Mouse (Mus musculus) erythroblast, embryonic 14.5 days (primary cell): ENCODE measurements around the gene Fgl2. TPM values are rescaled to one million over a fixed set of nuclear protein-coding genes. Genes with fewer than 3 reads are reported as not detected.
"Not testable (repeated sequence)": the region's sequence is repeated elsewhere in the genome, so short reads cannot be mapped to it uniquely, and the experiment has no call there.

ENCODE experiments used
- H3K27me3 ChIP-seq: 2 replicates; pipeline ENCODE4 v1.6.1; 2012; ENCODE audit warnings: inconsistent platforms; ENCODE audit not compliant: control insufficient read depth
- H3K36me3 ChIP-seq: 2 replicates; pipeline ENCODE4 v1.6.1; 2012; ENCODE audit warnings: mild to moderate bottlenecking, inconsistent platforms; ENCODE audit not compliant: control insufficient read depth
- H3K4me1 ChIP-seq: 2 replicates; pipeline ENCODE4 v1.6.1; 2012; ENCODE audit warnings: inconsistent platforms; ENCODE audit not compliant: control insufficient read depth
- H3K4me3 ChIP-seq: replicated peaks from 2 replicates; pipeline ENCODE3; 2012; ENCODE audit warnings: moderate library complexity, mild to moderate bottlenecking, inconsistent platforms
- H3K9me3 ChIP-seq: 2 replicates; pipeline ENCODE4 v1.6.1; 2012; ENCODE audit warnings: low read length, inconsistent platforms, mixed read lengths; ENCODE audit not compliant: control insufficient read depth
- GATA1 ChIP-seq: IDR thresholded peaks from 2 replicates; pipeline ENCODE4 v1.6.1; 2012; ENCODE audit warnings: low read length, inconsistent platforms, mixed read lengths
- TAL1 ChIP-seq: IDR thresholded peaks from 3 replicates; pipeline ENCODE4 v1.6.1; 2012; ENCODE audit warnings: low read length, inconsistent platforms, mixed read lengths
- polyA plus RNA-seq: library from polyadenylated mRNA; stranded (reverse); fragments of >175 nt; gene quantifications from 2 replicates; pipeline ENCODE4 v1.2.3, GENCODE M21; 2012

The Fgl2 gene
- polyA plus RNA-seq = not detected in 2 replicates

- no peak for TF ChIP-seq GATA1
- no peak for TF ChIP-seq TAL1
- Histone ChIP-seq H3K36me3 (no peaks in the 10 kb centered on the region), H3K4me1 (peaks cover 2% of the 10 kb centered on the region; the same call in 1 of the 2 replicates), H3K4me3 (peak within 1 kb of the TSS; percentile 35), H3K9me3 (no peaks in the 10 kb centered on the region), H3K27me3 (peaks cover 17% of the 10 kb centered on the region)
Observed at GRCm38 (mm10) chr5:21372493-21373179, at the start of gene Fgl2. Fgl2 (plus strand) TSS chr5:21372642.

DNA sequence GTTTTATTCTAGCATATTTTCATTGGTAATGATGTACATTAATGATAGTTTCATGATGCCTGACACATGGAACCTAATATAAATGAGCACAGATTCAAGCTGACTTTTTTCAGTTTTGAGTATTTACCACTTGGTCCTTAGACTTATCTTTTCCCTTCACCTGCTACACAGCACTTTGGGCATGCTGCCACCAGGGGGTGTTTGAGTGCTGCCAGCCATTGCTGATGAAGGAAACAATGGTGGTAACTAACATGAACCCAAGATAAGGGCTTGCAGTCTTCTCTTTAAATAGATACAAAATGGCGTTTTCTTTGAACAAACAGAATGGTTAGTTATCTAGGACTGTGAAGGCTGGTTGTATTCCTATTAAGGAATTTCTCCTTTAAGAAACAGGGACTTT lies 45.9 kb upstream of the Fgl2 start:
- H3K4me3 ChIP-seq = no peak overlapping the region
- no peaks in the 10 kb centered on the region for H3K36me3 ChIP-seq
- H3K4me1 ChIP-seq = no peaks in the 10 kb centered on the region
- H3K27me3 ChIP-seq = no peaks in the 10 kb centered on the region
- no peaks in the 10 kb centered on the region for H3K9me3 ChIP-seq
- TF ChIP-seq TAL1 (no peak), GATA1 (no peak)

- H3K4me1 ChIP-seq = no peaks in the 10 kb centered on the region
- TF ChIP-seq TAL1 = no peak
- TF ChIP-seq GATA1 = no peak
- H3K27me3 ChIP-seq = no peaks in the 10 kb centered on the region
- H3K36me3 ChIP-seq = no peaks in the 10 kb centered on the region
- no peaks in the 10 kb centered on the region for H3K9me3 ChIP-seq
- H3K4me3 ChIP-seq = no peak overlapping the region
Observed at GRCm38 (mm10) chr5:21328560-21328959, 43.9 kb upstream of the Fgl2 start.

- Histone ChIP-seq H3K4me1 (no peaks in the 10 kb centered on the region), H3K4me3 (no peak overlapping the region), H3K27me3 (no peaks in the 10 kb centered on the region)
Observed at GRCm38 (mm10) chr5:21329672-21330665, 42.5 kb upstream of the Fgl2 start.

GRCm38 (mm10) chr5:21331656-21332055 lies 40.8 kb upstream of the Fgl2 start:
- no peaks in the 10 kb centered on the region for H3K9me3 ChIP-seq
- no peaks in the 10 kb centered on the region for H3K36me3 ChIP-seq
- TF ChIP-seq TAL1 (no peak), GATA1 (no peak)
- no peaks in the 10 kb centered on the region for H3K4me1 ChIP-seq
- H3K27me3 ChIP-seq = no peaks in the 10 kb centered on the region
- H3K4me3 ChIP-seq = no peak overlapping the region

More at GRCm38 (mm10) chr5:21329672-21330665, 42.5 kb upstream of the Fgl2 start:
- TF ChIP-seq TAL1 (no peak), GATA1 (no peak)
- H3K9me3 ChIP-seq = no peaks in the 10 kb centered on the region
- H3K36me3 ChIP-seq = no peaks in the 10 kb centered on the region

DNA sequence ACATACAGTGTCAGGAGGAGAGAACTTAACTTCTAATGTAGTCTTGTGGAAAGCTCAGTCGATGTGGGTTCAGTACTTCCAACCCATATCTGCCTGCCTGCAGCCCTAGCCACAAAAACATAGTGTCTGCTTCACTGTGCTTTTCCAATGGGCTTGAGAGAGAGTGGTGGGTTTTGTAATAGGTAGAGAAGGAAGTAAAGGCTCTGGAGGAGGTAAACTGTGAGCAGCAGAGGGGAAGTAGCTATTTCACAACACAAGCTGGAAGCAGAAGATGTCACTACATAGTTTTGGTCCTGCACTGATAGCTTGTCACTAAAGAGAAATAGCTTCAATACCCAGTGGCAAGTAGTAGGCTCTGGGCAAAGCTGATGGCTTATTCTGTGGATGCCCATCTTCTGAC lies 40.3 kb upstream of the Fgl2 start:
- Histone ChIP-seq H3K4me3 (no peak overlapping the region), H3K27me3 (no peaks in the 10 kb centered on the region), H3K9me3 (no peaks in the 10 kb centered on the region), H3K36me3 (no peaks in the 10 kb centered on the region), H3K4me1 (no peaks in the 10 kb centered on the region)
- TF ChIP-seq GATA1 (no peak), TAL1 (no peak)

DNA sequence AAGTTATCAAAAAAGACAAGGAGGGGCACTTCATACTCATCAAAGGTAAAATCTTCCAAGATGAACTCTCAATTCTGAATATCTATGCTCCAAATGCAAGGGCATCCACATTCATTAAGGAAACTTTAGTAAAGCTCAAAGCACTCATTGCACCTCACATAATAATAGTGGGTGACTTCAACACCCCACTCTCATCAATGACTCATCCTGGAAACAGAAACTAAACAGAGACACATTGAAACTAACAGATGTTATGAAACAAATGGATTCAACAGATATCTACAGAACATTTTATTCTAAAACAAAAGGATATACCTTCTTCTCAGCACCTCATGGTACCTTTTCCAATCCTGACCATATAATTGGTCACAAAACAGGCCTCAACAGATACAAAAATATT lies 30.2 kb upstream of the Fgl2 start:
- not testable (repeated sequence) for H3K36me3 ChIP-seq, H3K27me3 ChIP-seq, H3K4me3 ChIP-seq, H3K9me3 ChIP-seq, H3K4me1 ChIP-seq

GRCm38 (mm10) chr5:21348366-21348765 lies 24.1 kb upstream of the Fgl2 start:
- TF ChIP-seq GATA1 = no peak
- no peak for TF ChIP-seq TAL1
- no peaks in the 10 kb centered on the region for H3K27me3 ChIP-seq
- no peaks in the 10 kb centered on the region for H3K9me3 ChIP-seq
- H3K36me3 ChIP-seq = no peaks in the 10 kb centered on the region
- no peaks in the 10 kb centered on the region for H3K4me1 ChIP-seq
- no peak overlapping the region for H3K4me3 ChIP-seq

DNA sequence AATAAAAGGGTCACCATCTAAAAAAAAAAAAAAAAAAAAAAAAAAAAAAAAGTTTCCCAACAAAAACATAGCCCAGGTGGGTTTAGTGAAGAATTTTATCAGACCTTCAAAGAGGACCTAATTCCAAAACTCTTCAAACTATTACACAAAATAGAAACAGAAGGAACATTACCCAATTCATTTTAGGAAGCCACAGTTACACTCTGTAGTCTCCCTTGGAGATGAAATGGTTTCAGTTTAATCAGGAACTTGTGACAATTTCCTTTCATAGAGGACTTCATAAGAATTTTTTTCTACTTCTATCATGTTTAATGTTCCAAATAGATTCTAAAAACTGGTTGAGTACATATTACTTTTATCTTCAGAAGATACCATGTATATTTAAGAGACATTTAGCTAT lies 20.8 kb upstream of the Fgl2 start:
- no peak for TF ChIP-seq GATA1
- TF ChIP-seq TAL1 = no peak
- no peaks in the 10 kb centered on the region for H3K4me1 ChIP-seq

More for the DNA sequence above, 20.8 kb upstream of the Fgl2 start:
- H3K36me3 ChIP-seq = no peaks in the 10 kb centered on the region
- H3K4me3 ChIP-seq = no peak overlapping the region
- no peaks in the 10 kb centered on the region for H3K27me3 ChIP-seq
- H3K9me3 ChIP-seq = no peaks in the 10 kb centered on the region
